Mouse (Mus musculus): ENCODE data around the gene Nup107.
A peak's percentile ranks its signal among the peaks of the same experiment; 100 is the strongest.
"Not testable (repeated sequence)": the region's sequence is repeated elsewhere in the genome, so short reads cannot be mapped to it uniquely, and the experiment has no call there.

Nup107 gene

GRCm38 (mm10) chr10:117750529-117751281 lies 41.8 kb downstream of the Nup107 start:
- no peak for DNase-seq

GRCm38 (mm10) chr10:117749787-117750343 lies 42.6 kb downstream of the Nup107 start:
- DNase-seq = no peak

GRCm38 (mm10) chr10:117749050-117749686 lies 43.3 kb downstream of the Nup107 start:
- DNase-seq = no peak

- peak; percentile 17 to 41 for DNase-seq
These were observed 44.0 kb downstream of the Nup107 start for GRCm38 (mm10) chr10:117748276-117749049.

GRCm38 (mm10) chr10:117747711-117748110 lies 44.8 kb downstream of the Nup107 start:
- peak; percentile 19 to 28 for DNase-seq

- peak; percentile 97 for DNase-seq
These were observed 46.1 kb downstream of the Nup107 start, which contains the start of gene Slc35e3 for GRCm38 (mm10) chr10:117746297-117746883. TSS of gene Slc35e3 (minus strand) at chr10:117746365.

GRCm38 (mm10) chr10:117745570-117746296 lies 46.8 kb downstream of the Nup107 start:
- DNase-seq = peak; percentile 24 to 38

- DNase-seq = no peak
These were observed 48.6 kb downstream of the Nup107 start for GRCm38 (mm10) chr10:117743917-117744316.

- no peak for DNase-seq
These were observed 49.3 kb downstream of the Nup107 start for GRCm38 (mm10) chr10:117743182-117743581.

GRCm38 (mm10) chr10:117742618-117743017 lies 49.9 kb downstream of the Nup107 start:
- DNase-seq = no peak

GRCm38 (mm10) chr10:117741698-117742475 lies 50.6 kb downstream of the Nup107 start:
- no peak for DNase-seq

- DNase-seq = no peak
These were observed 51.6 kb downstream of the Nup107 start for GRCm38 (mm10) chr10:117740921-117741320.

- DNase-seq = no peak
These were observed 52.3 kb downstream of the Nup107 start for GRCm38 (mm10) chr10:117740171-117740570.

- no peak for DNase-seq
These were observed 52.9 kb downstream of the Nup107 start for GRCm38 (mm10) chr10:117739648-117739948.

GRCm38 (mm10) chr10:117738928-117739647 lies 53.4 kb downstream of the Nup107 start:
- DNase-seq = no peak

- no peak for DNase-seq
These were observed 54.2 kb downstream of the Nup107 start for GRCm38 (mm10) chr10:117738140-117738921.

GRCm38 (mm10) chr10:117737498-117737897 lies 55.0 kb downstream of the Nup107 start:
- DNase-seq = not testable (repeated sequence)

- no peak for DNase-seq
These were observed 55.4 kb downstream of the Nup107 start for GRCm38 (mm10) chr10:117737075-117737474.

- no peak for DNase-seq
These were observed 55.9 kb downstream of the Nup107 start for GRCm38 (mm10) chr10:117736573-117736972.

- not testable (repeated sequence) for DNase-seq
These were observed 57.1 kb downstream of the Nup107 start for GRCm38 (mm10) chr10:117735396-117735795.

Measured in kidney, postnatal 4 days (tissue).